Mouse (Mus musculus) CH12.LX (cell line): ENCODE measurements around the gene Golph3. TPM values are rescaled to one million over a fixed set of nuclear protein-coding genes. Genes with fewer than 3 reads are reported as not detected.
A peak's percentile ranks its signal among the peaks of the same experiment; 100 is the strongest.

ENCODE experiments used
- DNase-seq: peaks from one replicate; pipeline ENCODE4 v3.0.0-alpha.2; 2013; ENCODE audit errors: extremely low read depth
- H3K27ac ChIP-seq: 2 replicates; pipeline ENCODE4 v1.5.1; 2012; ENCODE audit warnings: low read depth, mild to moderate bottlenecking, control low read depth, moderate library complexity; ENCODE audit not compliant: insufficient read depth
- H3K27me3 ChIP-seq: replicated peaks from 2 replicates; pipeline ENCODE3; 2012; ENCODE audit warnings: inconsistent platforms
- H3K36me3 ChIP-seq, 2 experiments: replicated peaks in 1 of 2; 2 replicates each; pipeline versions ENCODE3 to v1.6.1; 2012; ENCODE audit warnings: inconsistent platforms in 1 of 2, low read length in 1 of 2, mild to moderate bottlenecking in 1 of 2, mixed read lengths in 1 of 2, moderate library complexity in 1 of 2; ENCODE audit not compliant: control insufficient read depth in 1 of 2, insufficient read depth in 1 of 2
- H3K4me1 ChIP-seq, 2 experiments: 2 replicates each; pipeline ENCODE4 v1.6.1; 2012; ENCODE audit warnings: inconsistent platforms in 1 of 2, moderate library complexity in 1 of 2; ENCODE audit not compliant: insufficient read depth in 2 of 2, control insufficient read depth in 1 of 2
- H3K4me2 ChIP-seq: 2 replicates; pipeline ENCODE4 v1.6.1; 2012; ENCODE audit warnings: low read depth, mild to moderate bottlenecking, control low read depth; ENCODE audit not compliant: poor library complexity, insufficient read depth, severe bottlenecking
- H3K4me3 ChIP-seq, 3 experiments: fragments of 150-350 bp in 1 of 3; sonication (generic) in 1 of 3; replicated peaks in 1 of 3; 2 replicates each; pipeline versions ENCODE3 to v1.5.1; 2011 to 2012; ENCODE audit warnings: low read depth in 2 of 3, low read length in 2 of 3, mild to moderate bottlenecking in 2 of 3, moderate library complexity in 2 of 3, control low read depth in 1 of 3, improper control_type of control experiment in 1 of 3, inconsistent platforms in 1 of 3, mixed read lengths in 1 of 3; ENCODE audit not compliant: poor library complexity in 1 of 3
- H3K79me2 ChIP-seq: replicated peaks from 2 replicates; pipeline ENCODE4 v1.6.1; 2012; ENCODE audit warnings: mild to moderate bottlenecking, moderate library complexity; ENCODE audit not compliant: control insufficient read depth, poor library complexity, insufficient read depth, severe bottlenecking; ENCODE audit errors: extremely low read depth
- H3K9ac ChIP-seq: 2 replicates; pipeline ENCODE4 v1.6.1; 2012; ENCODE audit warnings: low read depth, mild to moderate bottlenecking, control low read depth, moderate library complexity; ENCODE audit not compliant: insufficient read depth
- H3K9me3 ChIP-seq: replicated peaks from 2 replicates; pipeline ENCODE3; 2012; ENCODE audit warnings: low read length, inconsistent platforms, mixed read lengths
- BHLHE40 ChIP-seq: IDR thresholded peaks from 2 replicates; pipeline ENCODE4 v1.6.1; 2011; ENCODE audit warnings: mild to moderate bottlenecking, low read depth, low read length, improper control_type of control experiment
- CHD1 ChIP-seq: IDR thresholded peaks from 2 replicates; pipeline ENCODE4 v1.6.1; 2012; ENCODE audit warnings: low read depth, low read length, improper control_type of control experiment, inconsistent platforms
- CTCF ChIP-seq, 2 experiments: IDR thresholded peaks in 1 of 2; conservative IDR thresholded peaks in 1 of 2; 2 replicates each; pipeline ENCODE4 v1.5.1; 2011 to 2012; ENCODE audit warnings: low read depth in 2 of 2, low read length in 2 of 2, improper control_type of control experiment in 1 of 2, inconsistent platforms in 1 of 2, mild to moderate bottlenecking in 1 of 2, moderate library complexity in 1 of 2
- E2F4 ChIP-seq: IDR thresholded peaks from 2 replicates; pipeline ENCODE4 v1.6.1; 2011; ENCODE audit warnings: low read depth, low read length, improper control_type of control experiment; ENCODE audit not compliant: insufficient replicate concordance
- ETS1 ChIP-seq: conservative IDR thresholded peaks from 2 replicates; pipeline ENCODE4 v1.6.1; 2012; ENCODE audit warnings: low read depth, mild to moderate bottlenecking, inconsistent platforms, low read length, improper control_type of control experiment, moderate library complexity
- GABPA ChIP-seq: IDR thresholded peaks from 2 replicates; pipeline ENCODE4 v1.6.1; 2012; ENCODE audit warnings: low read depth, low read length, improper control_type of control experiment, inconsistent platforms; ENCODE audit not compliant: insufficient replicate concordance
- IRF4 ChIP-seq: IDR thresholded peaks from 2 replicates; pipeline ENCODE4 v1.6.1; 2014; ENCODE audit warnings: low read depth, mild to moderate bottlenecking, inconsistent platforms, low read length, improper control_type of control experiment
- MEF2A ChIP-seq: IDR thresholded peaks from 2 replicates; pipeline ENCODE4 v1.6.1; 2014; ENCODE audit warnings: low read depth, mild to moderate bottlenecking, inconsistent platforms, low read length, improper control_type of control experiment, borderline replicate concordance
- PAX5 ChIP-seq: IDR thresholded peaks from 2 replicates; pipeline ENCODE4 v1.6.1; 2012; ENCODE audit warnings: low read length, inconsistent platforms, mixed read lengths
- RAD21 ChIP-seq: IDR thresholded peaks from 2 replicates; pipeline ENCODE4 v1.6.1; 2011; ENCODE audit warnings: low read depth, mild to moderate bottlenecking, low read length, improper control_type of control experiment, moderate library complexity
- RCOR1 ChIP-seq: conservative IDR thresholded peaks from 2 replicates; pipeline ENCODE4 v1.6.1; 2012; ENCODE audit warnings: low read depth, mild to moderate bottlenecking, inconsistent platforms, low read length, improper control_type of control experiment
- SMC3 ChIP-seq: IDR thresholded peaks from 2 replicates; pipeline ENCODE4 v1.6.1; 2011; ENCODE audit warnings: low read depth, low read length, improper control_type of control experiment
- TCF12 ChIP-seq: IDR thresholded peaks from 2 replicates; pipeline ENCODE4 v1.6.1; 2014; ENCODE audit warnings: low read depth, mild to moderate bottlenecking, inconsistent platforms, low read length, improper control_type of control experiment
- USF1 ChIP-seq: IDR thresholded peaks from 2 replicates; pipeline ENCODE4 v1.6.1; 2014; ENCODE audit warnings: low read depth, mild to moderate bottlenecking, inconsistent platforms, low read length, improper control_type of control experiment
- USF2 ChIP-seq: conservative IDR thresholded peaks from 2 replicates; pipeline ENCODE4 v1.6.1; 2011; ENCODE audit warnings: low read depth, low read length, improper control_type of control experiment
- ZKSCAN1 ChIP-seq: IDR thresholded peaks from 2 replicates; pipeline ENCODE4 v1.6.1; 2012; ENCODE audit warnings: low read depth, inconsistent platforms, low read length, improper control_type of control experiment, borderline replicate concordance
- dilution Hi-C: fragments of 300-500 bp; cut with MboI; formaldehyde crosslinking; loops from 2 replicates; pipeline ENCODE4 v1.14.3; 2020; ENCODE audit warnings: low sequenced_read_pairs; ENCODE audit not compliant: extremely low pct_unique_long_range_greater_than_20kb, extremely low pct_ligation_motif_present
- in situ Hi-C: fragments of 300-500 bp; cut with MboI; formaldehyde crosslinking; loops from 3 replicates; pipeline ENCODE4 v1.14.3; 2019; ENCODE audit warnings: low sequenced_read_pairs, low pct_ligation_motif_present, low pct_unique_long_range_greater_than_20kb, mixed read lengths
- polyA plus RNA-seq: library from polyadenylated mRNA; unstranded; fragments of >175 nt; gene quantifications from 2 replicates; pipeline ENCODE4 v1.2.1, GENCODE M21; 2012; ENCODE audit warnings: low read depth; ENCODE audit not compliant: insufficient read length
- total RNA-seq, 2 experiments: library from RNA; depleted of rRNA; stranded (reverse); fragments of 300-350 nt in 1 of 2; fragments of >200 nt in 1 of 2; gene quantifications; 2 replicates each; pipeline ENCODE4 v1.2.3; 2012 to 2014

Gene Golph3
- total and polyA plus RNA-seq, 3 experiments, result 67.2 to 208 (median 97.2) TPM

GRCm38 (mm10) chr15:12354281-12354810 lies 33.1 kb downstream of the Golph3 start:
- no peak overlapping the region for H3K4me2 ChIP-seq
- H3K9ac ChIP-seq, result no peak overlapping the region
- no peak for TF ChIP-seq RCOR1
- TF ChIP-seq PAX5, result no peak
- no peak for TF ChIP-seq IRF4
- no peak for TF ChIP-seq GABPA
- TF ChIP-seq CTCF (conservative IDR thresholded peaks at IDR 0.05 in 1 of 2, IDR thresholded peaks at IDR 0.05 in 1 of 2; ENCODE audit: low read depth in 2 of 2, low read length in 2 of 2), result peak in 1 of 2 experiments; percentile 32; a peak in 2 of 4 replicates
- no peak for TF ChIP-seq TCF12
- peak; percentile 3 for TF ChIP-seq RAD21
- TF ChIP-seq MEF2A, result no peak
- TF ChIP-seq USF1, result no peak
- no peak for TF ChIP-seq BHLHE40
- no peak for TF ChIP-seq USF2
- H3K4me1 ChIP-seq, result peaks cover 0 to 7% of the 10 kb centered on the region in 2 experiments; a peak in 2 of 4 replicates
- H3K9me3 ChIP-seq, result no peaks in the 10 kb centered on the region
- dilution Hi-C loops, result no loop called here
- no peak overlapping the region for H3K27ac ChIP-seq
- no peaks in the 10 kb centered on the region; the same call in 1 of the 2 replicates for H3K79me2 ChIP-seq
- in situ Hi-C loops, result no loop called here
- no peaks in the 10 kb centered on the region for H3K27me3 ChIP-seq
- no peak for DNase-seq
- H3K4me3 ChIP-seq, result no peak overlapping the region
- peaks cover 39 to 85% of the 10 kb centered on the region in 2 experiments for H3K36me3 ChIP-seq

- no peak overlapping the region for H3K4me3 ChIP-seq
- H3K79me2 ChIP-seq, result no peaks in the 10 kb centered on the region
- H3K9me3 ChIP-seq, result no peaks in the 10 kb centered on the region
- H3K4me1 ChIP-seq, result no peaks in the 10 kb centered on the region
- dilution Hi-C loops, result no loop called here
- no peak overlapping the region for H3K9ac ChIP-seq
- H3K4me2 ChIP-seq, result no peak overlapping the region
- no peaks in the 10 kb centered on the region for H3K27me3 ChIP-seq
- no peak overlapping the region for H3K27ac ChIP-seq
- no peak for TF ChIP-seq RCOR1
- TF ChIP-seq E2F4, result no peak
- TF ChIP-seq ZKSCAN1, result no peak
- no peak for TF ChIP-seq SMC3
- no peak for TF ChIP-seq CHD1
- TF ChIP-seq ETS1, result no peak
- TF ChIP-seq, all 38 proteins: peak for 0
- in situ Hi-C loops, result no loop called here
- DNase-seq, result no peak
- H3K36me3 ChIP-seq, result peaks cover 32 to 83% of the 10 kb centered on the region in 2 experiments
These were observed 34.0 kb downstream of the Golph3 start for GRCm38 (mm10) chr15:12355261-12355660.
